Mouse (Mus musculus) heart, embryonic 11.5 days (tissue): Measurements from ENCODE around the gene Ctnnd2. TPM values are rescaled to one million over a fixed set of nuclear protein-coding genes. Genes with fewer than 3 reads are reported as not detected.

Source experiments
- ATAC-seq: fragments of 200-750 bp; cut with Nextera tagmentation; replicated peaks from 2 replicates; pipeline ENCODE4 v1.8.0; 2017; ENCODE audit warnings: moderate library complexity; ENCODE audit not compliant: insufficient number of reproducible peaks, low FRiP score, low TSS enrichment
- H3K27ac ChIP-seq: fragments of 300-500 bp; sonication (generic); 2 replicates; pipeline ENCODE4 v1.5.1; 2014; ENCODE audit warnings: mild to moderate bottlenecking, low read depth, low read length
- H3K27me3 ChIP-seq: fragments of 300-500 bp; sonication (generic); 2 replicates; pipeline ENCODE4 v1.6.1; 2014; ENCODE audit warnings: mild to moderate bottlenecking, low read length, mixed read lengths; ENCODE audit not compliant: control insufficient read depth, insufficient read depth
- H3K36me3 ChIP-seq: fragments of 300-500 bp; sonication (generic); 2 replicates; pipeline ENCODE4 v1.6.1; 2014; ENCODE audit warnings: mild to moderate bottlenecking, low read length, moderate library complexity, mixed read lengths; ENCODE audit not compliant: control insufficient read depth, insufficient read depth
- H3K4me1 ChIP-seq: fragments of 300-500 bp; sonication (generic); 2 replicates; pipeline ENCODE4 v1.6.1; 2014; ENCODE audit warnings: low read length; ENCODE audit not compliant: control insufficient read depth, insufficient read depth
- H3K4me2 ChIP-seq: fragments of 300-500 bp; sonication (generic); 2 replicates; pipeline ENCODE4 v1.6.1; 2014; ENCODE audit warnings: mild to moderate bottlenecking, moderate library complexity
- H3K4me3 ChIP-seq: fragments of 300-500 bp; sonication (generic); 2 replicates; pipeline ENCODE4 v1.5.1; 2014; ENCODE audit warnings: low read depth, low read length
- H3K9ac ChIP-seq: fragments of 300-500 bp; sonication (generic); 2 replicates; pipeline ENCODE4 v1.6.1; 2014; ENCODE audit warnings: mild to moderate bottlenecking, low read depth, low read length, moderate library complexity
- H3K9me3 ChIP-seq: fragments of 300-500 bp; sonication (generic); replicated peaks from 2 replicates; pipeline ENCODE4 v1.6.1; 2016; ENCODE audit warnings: low read length; ENCODE audit not compliant: control insufficient read depth
- WGBS: fragments of 180-500 bp; shearing (Covaris S2); extraction: QIAGEN DNeasy Blood & Tissue Kit; methylation state at CpG from one replicate; pipeline ENCODE4 v1.1.7; 2014; ENCODE audit not compliant: insufficient replicate concordance; 5-methylcytosine and 5-hydroxymethylcytosine counted together
- polyA plus RNA-seq: library from polyadenylated mRNA; unstranded; fragments of >200 nt; fragmentation: Nextera tagmentation; extraction: Ambion mirVana; gene quantifications from 2 replicates; pipeline ENCODE4 v1.2.1, GENCODE M21; 2014

Gene Ctnnd2
- polyA plus RNA-seq, 1 experiment from 2014 or later = 2.1 TPM

- no peak for ATAC-seq
- Histone ChIP-seq H3K36me3 (no peaks in the 10 kb centered on the region), H3K9ac (no peak overlapping the region), H3K27ac (no peak overlapping the region), H3K4me3 (no peak overlapping the region), H3K9me3 (no peaks in the 10 kb centered on the region), H3K4me1 (peaks cover 4% of the 10 kb centered on the region; the same call in 1 of the 2 replicates), H3K27me3 (peaks cover 25% of the 10 kb centered on the region), H3K4me2 (no peak overlapping the region)
- WGBS = 27% methylated on average over 1 of the region's 1 CpGs
Measured at GRCm38 (mm10) chr15:30645688-30646087, 473.3 kb downstream of the Ctnnd2 start.

- Histone ChIP-seq H3K4me3 (peak overlapping the region; percentile 68), H3K4me2 (peak overlapping the region; percentile 99), H3K9me3 (no peaks in the 10 kb centered on the region), H3K36me3 (no peaks in the 10 kb centered on the region), H3K4me1 (peaks cover 4% of the 10 kb centered on the region; the same call in 1 of the 2 replicates), H3K9ac (peak overlapping the region; percentile 60), H3K27me3 (peaks cover 25% of the 10 kb centered on the region), H3K27ac (no peak overlapping the region)
- ATAC-seq = peak; percentile 46; the same call in 1 of the 2 replicates
- WGBS = 1% methylated on average over 69 of the region's 94 CpGs
Measured at GRCm38 (mm10) chr15:30646501-30647431, 474.4 kb downstream of the Ctnnd2 start.

GRCm38 (mm10) chr15:30647679-30648311 is 475.4 kb downstream of the Ctnnd2 start:
- H3K9ac ChIP-seq = no peak overlapping the region

GRCm38 (mm10) chr15:30649964-30650363 is 477.6 kb downstream of the Ctnnd2 start:
- Histone ChIP-seq H3K4me1 (peaks cover 4% of the 10 kb centered on the region; the same call in 1 of the 2 replicates), H3K27ac (no peak overlapping the region), H3K4me2 (no peak overlapping the region), H3K4me3 (no peak overlapping the region), H3K36me3 (no peaks in the 10 kb centered on the region), H3K9me3 (no peaks in the 10 kb centered on the region), H3K27me3 (peaks cover 25% of the 10 kb centered on the region), H3K9ac (no peak overlapping the region)
- 63% methylated on average over 6 of the region's 6 CpGs for WGBS
- no peak for ATAC-seq

More at GRCm38 (mm10) chr15:30647679-30648311, 475.4 kb downstream of the Ctnnd2 start:
- H3K4me1 ChIP-seq = peaks cover 4% of the 10 kb centered on the region; the same call in 1 of the 2 replicates
- H3K36me3 ChIP-seq = no peaks in the 10 kb centered on the region
- WGBS = 46% methylated on average over 7 of the region's 7 CpGs
- ATAC-seq = no peak
- H3K27me3 ChIP-seq = peaks cover 25% of the 10 kb centered on the region
- H3K27ac ChIP-seq = no peak overlapping the region
- no peak overlapping the region for H3K4me3 ChIP-seq
- H3K4me2 ChIP-seq = no peak overlapping the region
- H3K9me3 ChIP-seq = no peaks in the 10 kb centered on the region

GRCm38 (mm10) chr15:30655433-30655832 is 483.0 kb downstream of the Ctnnd2 start:
- no peaks in the 10 kb centered on the region for H3K27me3 ChIP-seq
- H3K27ac ChIP-seq = no peak overlapping the region
- 76% methylated on average over 9 of the region's 9 CpGs for WGBS
- no peak overlapping the region for H3K4me2 ChIP-seq
- H3K9me3 ChIP-seq = no peaks in the 10 kb centered on the region
- H3K9ac ChIP-seq = no peak overlapping the region
- ATAC-seq = no peak
- H3K36me3 ChIP-seq = no peaks in the 10 kb centered on the region
- no peak overlapping the region for H3K4me3 ChIP-seq
- H3K4me1 ChIP-seq = no peaks in the 10 kb centered on the region

GRCm38 (mm10) chr15:30657588-30657987 is 485.2 kb downstream of the Ctnnd2 start:
- Histone ChIP-seq H3K9ac (no peak overlapping the region), H3K4me3 (no peak overlapping the region), H3K36me3 (no peaks in the 10 kb centered on the region), H3K27me3 (no peaks in the 10 kb centered on the region), H3K9me3 (no peaks in the 10 kb centered on the region), H3K4me2 (no peak overlapping the region), H3K4me1 (0 out of 2 replicates have a peak, but pooled peaks cover 3% of the 10 kb centered on the region), H3K27ac (no peak overlapping the region)
- WGBS = 67% methylated on average over 3 of the region's 3 CpGs
- ATAC-seq = no peak

- H3K27me3 ChIP-seq = no peaks in the 10 kb centered on the region
- H3K36me3 ChIP-seq = no peaks in the 10 kb centered on the region
- 0 out of 2 replicates have a peak, but pooled peaks cover 3% of the 10 kb centered on the region for H3K4me1 ChIP-seq
- H3K4me3 ChIP-seq = no peak overlapping the region
- no peak overlapping the region for H3K27ac ChIP-seq
- no peak overlapping the region for H3K4me2 ChIP-seq
- no peak for ATAC-seq
- WGBS = 81% methylated on average over 8 of the region's 8 CpGs
- no peaks in the 10 kb centered on the region for H3K9me3 ChIP-seq
- no peak overlapping the region for H3K9ac ChIP-seq
Measured at GRCm38 (mm10) chr15:30660539-30661149, 488.3 kb downstream of the Ctnnd2 start.

- 54% methylated on average over 6 of the region's 6 CpGs for WGBS
- no peak for ATAC-seq
Measured at GRCm38 (mm10) chr15:30661689-30662422, 489.5 kb downstream of the Ctnnd2 start.

More at GRCm38 (mm10) chr15:30661689-30662422, 489.5 kb downstream of the Ctnnd2 start:
- no peaks in the 10 kb centered on the region for H3K27me3 ChIP-seq
- H3K27ac ChIP-seq = no peak overlapping the region
- no peaks in the 10 kb centered on the region for H3K36me3 ChIP-seq
- H3K9ac ChIP-seq = no peak overlapping the region
- 0 out of 2 replicates have a peak, but pooled peaks cover 3% of the 10 kb centered on the region for H3K4me1 ChIP-seq
- H3K4me3 ChIP-seq = no peak overlapping the region
- no peaks in the 10 kb centered on the region for H3K9me3 ChIP-seq
- H3K4me2 ChIP-seq = no peak overlapping the region
